Mouse (Mus musculus) lung, postnatal 10 days (tissue): ENCODE data around the gene Fbxo6.
A peak's percentile ranks its signal among the peaks of the same experiment; 100 is the strongest.
"Not testable (repeated sequence)": the region's sequence is repeated elsewhere in the genome, so short reads cannot be mapped to it uniquely, and the experiment has no call there.

Experiments
- DNase-seq: peaks from one replicate; pipeline ENCODE4 v3.0.0; 2021

Gene Fbxo6

DNA sequence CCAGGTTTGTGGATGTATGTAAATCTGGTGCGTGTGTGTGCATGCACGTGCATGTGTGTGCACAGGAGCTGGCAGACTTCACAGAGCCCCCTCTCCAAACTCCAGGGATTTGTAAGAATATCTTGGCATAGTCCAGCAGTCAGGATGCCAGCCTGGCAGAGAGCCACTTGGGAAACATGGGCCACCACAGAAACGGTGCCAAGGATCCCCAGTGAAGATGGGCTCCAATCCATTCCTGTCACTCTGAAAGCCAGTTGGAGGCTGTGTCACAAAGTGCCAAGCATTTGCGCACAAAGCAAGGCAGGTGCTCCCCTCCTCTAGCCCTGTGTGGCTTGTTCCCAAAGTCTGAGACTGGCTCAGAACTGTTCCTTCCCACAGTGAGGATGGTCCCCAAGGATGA lies 30.6 kb downstream of the Fbxo6 start:
- no peak for DNase-seq

GRCm38 (mm10) chr4:148120555-148120954 lies 31.4 kb downstream of the Fbxo6 start:
- DNase-seq: no peak

DNA sequence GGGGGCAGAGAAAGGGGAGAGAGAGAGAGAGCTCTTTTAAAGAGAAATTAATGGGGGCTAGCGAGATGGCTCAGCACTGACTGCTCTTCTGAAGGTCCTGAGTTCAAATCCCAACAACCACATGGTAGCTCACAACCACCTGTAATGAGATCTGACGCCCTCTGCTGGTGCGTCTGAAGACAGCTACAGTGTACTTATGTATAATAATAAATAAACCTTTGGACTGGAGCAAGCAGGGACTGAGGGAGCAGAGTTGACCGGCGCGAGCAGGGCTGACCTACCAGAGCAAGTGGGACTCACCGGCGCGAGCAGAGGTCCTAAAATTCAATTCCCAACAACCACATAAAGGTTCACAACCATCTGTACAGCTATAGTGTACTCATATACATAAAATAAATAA lies 32.4 kb downstream of the Fbxo6 start:
- DNase-seq: not testable (repeated sequence)

- DNase-seq: no peak
These were observed 34.5 kb downstream of the Fbxo6 start for GRCm38 (mm10) chr4:148117392-148117791.

DNA sequence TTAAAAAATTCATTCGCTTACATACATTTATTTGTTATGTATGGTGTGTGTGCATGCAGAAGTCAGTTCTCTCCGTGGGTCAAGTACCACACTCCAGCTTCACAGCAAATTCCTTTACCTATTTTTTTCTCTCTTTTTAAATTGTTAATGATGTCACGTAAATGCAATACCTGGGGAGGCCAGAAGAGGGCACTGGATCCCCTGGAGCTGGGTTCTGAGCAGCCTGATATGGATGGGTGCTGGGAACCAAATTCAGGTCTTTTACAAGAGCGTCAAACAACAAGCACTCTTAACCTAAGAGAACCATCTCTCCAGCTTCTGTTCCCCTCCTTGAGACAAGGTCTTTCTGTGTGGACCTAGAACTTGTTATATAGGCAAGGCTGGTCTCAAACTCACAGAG lies 35.3 kb downstream of the Fbxo6 start:
- DNase-seq: no peak

DNA sequence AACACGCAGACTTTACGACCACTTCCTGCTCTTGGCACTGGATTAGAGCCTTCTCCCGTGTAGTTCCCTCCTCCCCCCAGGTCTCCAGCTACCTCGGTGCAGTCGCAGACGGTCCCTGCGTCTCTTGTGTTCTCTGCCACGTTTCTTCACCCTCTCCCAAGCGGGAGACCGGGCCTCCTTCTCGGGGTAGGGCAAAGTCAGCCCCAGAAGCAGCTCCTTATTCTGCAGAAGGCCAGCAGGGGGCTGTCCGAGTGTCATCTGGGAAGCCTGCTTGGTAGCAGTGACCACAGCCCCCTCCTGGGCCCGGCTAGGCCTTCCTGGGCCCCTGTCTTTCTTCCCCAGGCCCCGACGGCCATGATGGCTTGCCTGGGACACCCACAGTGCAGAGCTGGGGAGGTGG lies 36.5 kb downstream of the Fbxo6 start:
- DNase-seq: peak; percentile 57

DNA sequence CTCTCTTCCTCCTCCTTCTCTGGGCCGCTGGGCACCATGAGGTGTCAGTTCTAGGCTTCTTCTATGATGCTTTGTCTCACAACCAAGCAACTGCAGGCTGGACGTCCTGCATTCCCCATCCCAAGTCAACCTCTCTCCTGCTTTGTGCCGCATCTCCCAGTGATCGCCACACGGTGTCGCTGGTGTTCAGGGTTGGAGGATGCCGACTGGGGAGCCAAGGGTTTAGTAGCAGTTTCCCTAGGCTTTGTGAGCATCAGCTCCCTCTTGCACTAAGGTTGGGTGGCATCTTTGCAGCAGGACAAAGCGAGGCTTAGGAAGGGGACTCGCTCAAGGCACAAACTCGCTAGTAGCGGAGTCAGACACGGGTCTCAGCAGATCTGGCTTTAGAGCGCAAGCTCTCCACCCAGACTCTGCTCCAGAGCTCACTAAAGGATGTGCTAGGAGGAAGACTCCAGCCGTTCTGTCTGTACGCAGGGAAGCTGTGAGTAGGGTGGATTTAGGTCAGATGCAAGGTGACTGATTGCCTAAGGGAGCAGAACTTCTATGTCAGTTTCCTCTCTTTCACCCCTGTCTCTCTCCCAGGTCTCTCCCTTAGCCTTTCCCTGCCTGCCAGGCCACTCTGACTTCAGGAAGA lies 37.1 kb downstream of the Fbxo6 start:
- DNase-seq: peak; percentile 91

DNA sequence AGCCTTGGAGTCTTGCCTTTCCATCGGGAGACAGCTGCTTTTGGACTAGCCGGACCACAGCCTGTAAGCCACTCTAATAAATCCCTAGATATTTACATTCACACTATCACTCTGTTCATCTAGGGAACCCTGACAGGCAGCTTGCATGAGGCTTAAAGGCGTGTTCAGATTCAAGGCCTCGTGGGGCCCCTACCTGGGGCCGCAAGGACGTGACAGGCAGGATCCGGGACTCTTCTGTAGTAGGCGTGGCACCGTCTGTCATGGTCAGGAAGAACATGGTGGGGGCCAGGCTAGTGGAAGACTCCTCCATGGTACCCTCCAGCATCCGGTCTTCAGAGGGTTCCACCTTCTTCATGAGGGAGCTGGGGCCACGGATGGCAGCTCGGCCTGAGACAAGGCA lies 39.4 kb downstream of the Fbxo6 start:
- no peak for DNase-seq

DNA sequence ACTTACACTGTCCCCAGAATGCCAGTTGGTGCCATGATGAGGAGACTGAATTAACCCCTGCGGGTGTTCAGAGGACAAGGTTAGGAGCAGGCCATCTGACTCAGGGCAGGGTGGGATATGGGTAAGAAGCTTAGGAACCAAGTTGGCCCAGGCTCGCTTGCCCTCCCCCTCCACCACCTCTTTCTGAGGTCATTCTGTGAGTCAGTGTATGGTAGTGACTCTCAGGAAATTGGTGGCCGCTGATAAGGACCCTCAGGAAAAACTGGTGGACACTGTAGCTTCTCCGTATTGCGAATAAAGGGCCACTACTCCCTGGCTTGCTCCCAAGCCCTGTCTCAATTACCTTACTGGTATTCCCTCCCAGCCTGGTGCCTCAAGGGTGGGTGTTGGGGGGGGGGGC lies 42.7 kb downstream of the Fbxo6 start:
- no peak for DNase-seq

DNA sequence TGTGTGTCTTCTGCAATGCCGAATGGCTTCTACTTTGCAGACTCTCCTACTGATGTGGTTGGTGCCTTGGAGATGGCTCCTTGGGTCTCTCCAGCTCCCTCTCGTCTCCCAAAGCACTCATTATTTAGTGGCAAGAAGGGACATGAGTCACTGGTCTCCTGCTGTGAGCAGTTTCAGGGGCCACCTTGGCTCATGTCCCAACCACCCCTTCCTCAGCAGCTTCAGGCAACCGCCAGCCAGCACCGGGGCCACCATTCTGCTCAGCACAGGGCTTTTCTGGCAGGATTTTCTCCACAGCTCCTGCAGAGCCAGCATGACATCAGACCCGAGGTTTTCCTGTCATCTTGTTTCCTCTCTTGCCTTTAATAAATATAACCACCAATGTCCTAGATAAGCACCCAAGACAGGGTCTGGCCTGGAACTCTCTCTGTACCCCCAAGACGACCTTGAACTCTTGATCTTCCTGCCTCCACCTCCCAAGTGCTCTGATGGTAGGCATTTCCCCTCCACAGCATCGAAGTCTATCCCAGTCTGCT lies 43.3 kb downstream of the Fbxo6 start:
- no peak for DNase-seq

DNA sequence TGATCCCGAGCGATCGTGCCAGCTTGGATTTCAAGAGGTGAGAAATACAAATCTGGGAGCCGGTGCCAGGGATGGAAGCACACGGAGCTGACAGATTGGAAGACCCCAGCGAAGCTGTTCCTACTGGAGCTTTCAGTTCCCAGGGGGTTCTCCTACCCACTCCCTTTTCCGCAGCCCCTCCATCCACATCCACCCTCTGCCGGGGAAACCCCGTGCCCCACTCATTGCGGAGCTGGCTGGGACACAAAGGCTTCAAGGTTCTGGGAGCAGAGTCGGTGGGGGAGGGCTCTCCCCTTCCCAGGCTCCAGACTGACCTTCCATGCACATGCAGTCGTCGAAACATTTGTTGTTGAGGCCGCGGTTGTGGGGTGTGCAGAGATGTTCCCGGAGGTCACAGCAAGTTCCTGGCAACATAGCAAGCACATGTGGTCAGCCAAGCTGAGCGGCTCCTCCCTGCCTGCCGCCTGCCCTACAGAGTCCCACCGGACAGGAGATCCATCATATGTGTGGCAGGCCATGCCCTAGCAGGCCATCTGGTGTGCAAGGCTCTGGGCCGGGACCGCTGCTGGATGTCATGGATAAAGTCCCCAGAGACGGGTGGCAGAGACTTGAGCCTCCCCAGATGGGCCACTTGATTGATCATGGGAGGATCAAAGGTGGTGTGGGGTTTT lies 44.2 kb downstream of the Fbxo6 start:
- DNase-seq: peak; percentile 51

DNA sequence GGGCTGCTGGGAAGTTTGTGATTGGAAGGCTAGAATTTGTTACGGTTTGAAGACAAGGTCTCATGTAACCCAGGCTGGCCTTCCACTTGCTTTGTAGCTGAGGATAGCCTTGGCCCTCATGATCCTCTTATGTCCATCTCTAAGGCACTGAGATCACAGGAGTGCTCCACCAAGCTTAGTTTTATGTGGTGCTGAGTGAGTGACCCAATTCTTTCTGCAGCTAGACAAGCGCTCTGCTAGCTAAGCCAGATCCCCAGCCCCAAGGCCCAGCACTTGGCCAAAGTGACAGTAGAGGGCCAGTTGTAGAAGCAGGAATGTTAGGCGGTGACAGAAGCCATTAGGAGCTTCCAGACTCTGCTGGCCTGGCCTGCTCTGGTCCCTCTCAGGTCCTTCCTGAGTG lies 47.8 kb downstream of the Fbxo6 start:
- no peak for DNase-seq

- peak; percentile 74 for DNase-seq
These were observed 50.0 kb downstream of the Fbxo6 start for GRCm38 (mm10) chr4:148101801-148102527.

GRCm38 (mm10) chr4:148098666-148099065 lies 53.3 kb downstream of the Fbxo6 start:
- no peak for DNase-seq

DNA sequence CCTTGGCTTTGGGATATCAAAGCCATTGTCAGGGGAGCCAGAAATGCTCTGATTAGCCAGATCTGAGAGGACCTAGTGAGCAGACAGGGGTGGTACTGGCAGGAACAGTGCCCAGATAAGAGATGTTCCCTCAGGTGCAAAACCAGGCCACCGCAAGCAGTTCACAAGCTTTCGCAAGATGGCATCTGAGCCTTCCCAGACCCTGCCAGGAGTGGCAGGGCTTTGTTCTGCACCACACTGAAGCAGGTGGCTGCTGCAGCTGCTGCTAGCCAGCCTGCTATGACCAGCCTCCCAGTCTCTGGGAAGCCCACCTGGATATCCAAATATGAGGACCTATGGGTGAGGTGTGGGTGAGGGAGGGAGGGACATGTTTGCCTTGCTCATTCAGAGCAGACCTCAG lies 54.0 kb downstream of the Fbxo6 start:
- no peak for DNase-seq
